Mouse (Mus musculus): ENCODE data around the gene Lmo4.
A peak's percentile ranks its signal among the peaks of the same experiment; 100 is the strongest.

The Lmo4 gene

GRCm38 (mm10) chr3:144204413-144205311 is at the start of gene Lmo4:
TSS of gene Lmo4 (minus strand) at chr3:144205220.
- no peak for DNase-seq (ENCODE audit: low spot score)

DNA sequence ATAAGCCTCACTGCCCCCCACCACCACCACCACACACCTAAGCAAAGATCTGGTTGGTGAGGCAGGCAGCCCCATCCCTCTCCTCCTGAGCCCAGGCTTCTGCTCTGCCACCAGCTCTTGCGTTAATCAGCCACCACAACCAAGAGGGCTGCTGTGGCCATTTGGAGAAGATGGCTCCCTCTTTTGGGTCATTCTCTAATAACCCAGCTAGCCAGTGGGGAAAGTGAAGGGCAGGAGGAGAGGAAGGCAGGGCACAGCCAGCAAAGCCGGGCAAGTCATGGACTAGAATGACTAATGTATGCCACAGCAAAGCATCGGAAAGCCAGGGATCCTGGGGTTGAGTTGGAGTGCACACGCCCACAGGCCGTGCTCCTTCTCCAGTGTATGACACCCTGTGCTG is 49.3 kb upstream of the Lmo4 start:
- DNase-seq (ENCODE audit: low spot score) = no peak

GRCm38 (mm10) chr3:144253018-144253417 is 48.0 kb upstream of the Lmo4 start:
- no peak for DNase-seq (ENCODE audit: low spot score)

DNA sequence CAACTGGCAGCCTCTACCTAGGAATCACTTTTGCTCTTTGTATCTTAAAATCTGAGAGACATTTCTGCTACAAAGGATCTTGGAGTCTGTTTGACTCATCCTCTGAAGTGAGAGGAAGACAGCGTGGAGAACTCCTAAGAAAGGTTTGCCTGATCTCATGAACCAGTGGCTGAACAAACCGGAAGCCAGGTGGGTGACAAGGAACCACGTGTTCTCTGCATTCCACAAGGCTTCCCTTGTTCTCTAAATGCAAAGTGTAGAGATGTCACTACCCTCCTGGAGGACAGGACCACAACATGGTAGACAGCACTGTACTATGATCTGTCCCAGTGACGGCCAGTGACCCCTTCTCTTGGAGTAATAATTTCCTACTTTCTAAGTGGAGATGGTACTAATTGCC is 47.1 kb upstream of the Lmo4 start:
- no peak for DNase-seq (ENCODE audit: low spot score)

DNA sequence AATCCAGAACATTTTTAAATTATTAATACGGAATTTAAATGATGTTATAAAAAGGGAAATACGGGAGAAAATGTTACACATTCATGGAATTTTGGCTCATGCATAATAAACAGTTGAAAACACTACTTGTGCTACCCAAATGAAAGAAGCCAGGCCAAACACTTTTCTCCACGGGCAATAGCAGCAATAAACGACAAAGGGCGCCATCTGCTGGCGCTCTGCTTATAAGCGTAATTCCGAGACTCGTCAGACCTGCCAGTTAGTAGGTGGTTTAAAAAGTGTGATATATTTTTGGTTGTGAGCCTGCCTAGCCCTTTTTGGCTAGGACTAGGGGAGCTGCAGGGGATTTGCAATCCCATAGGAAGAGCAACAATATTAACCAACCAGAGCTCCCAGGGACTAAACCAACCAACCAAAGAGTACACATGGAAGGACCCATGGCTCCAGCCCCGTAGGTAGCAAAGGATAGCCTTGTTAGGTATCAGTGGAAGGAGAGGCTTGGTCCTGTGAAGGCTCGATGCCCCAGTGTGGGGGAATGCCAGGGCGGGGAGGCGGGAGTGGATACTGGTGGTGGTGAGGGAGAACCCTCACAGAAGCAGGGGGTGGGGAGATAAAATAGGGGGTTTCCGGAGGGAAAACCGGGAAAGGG is 37.1 kb upstream of the Lmo4 start:
- DNase-seq (ENCODE audit: low spot score) = peak; percentile 71

DNA sequence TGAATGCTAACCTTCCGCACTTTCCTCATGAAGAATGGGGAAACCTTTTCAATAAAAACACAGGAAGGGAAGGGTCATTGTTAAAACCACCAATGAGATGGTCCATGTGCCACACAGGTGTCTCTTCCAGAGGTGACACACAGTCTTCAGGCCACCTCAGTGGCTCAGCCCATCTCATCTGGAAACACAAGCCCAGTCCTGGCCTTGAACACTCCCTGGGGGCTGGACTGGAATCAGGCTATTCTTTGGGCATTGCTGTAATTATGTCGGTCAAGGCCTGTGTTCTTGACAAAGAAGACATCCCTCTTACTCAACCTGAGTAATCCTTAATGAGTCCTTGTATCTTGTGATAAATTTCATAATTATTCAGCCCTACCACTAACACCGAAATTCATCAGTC is 36.1 kb upstream of the Lmo4 start:
- no peak for DNase-seq (ENCODE audit: low spot score)

GRCm38 (mm10) chr3:144238482-144238881 is 33.5 kb upstream of the Lmo4 start:
- no peak for DNase-seq (ENCODE audit: low spot score)

DNA sequence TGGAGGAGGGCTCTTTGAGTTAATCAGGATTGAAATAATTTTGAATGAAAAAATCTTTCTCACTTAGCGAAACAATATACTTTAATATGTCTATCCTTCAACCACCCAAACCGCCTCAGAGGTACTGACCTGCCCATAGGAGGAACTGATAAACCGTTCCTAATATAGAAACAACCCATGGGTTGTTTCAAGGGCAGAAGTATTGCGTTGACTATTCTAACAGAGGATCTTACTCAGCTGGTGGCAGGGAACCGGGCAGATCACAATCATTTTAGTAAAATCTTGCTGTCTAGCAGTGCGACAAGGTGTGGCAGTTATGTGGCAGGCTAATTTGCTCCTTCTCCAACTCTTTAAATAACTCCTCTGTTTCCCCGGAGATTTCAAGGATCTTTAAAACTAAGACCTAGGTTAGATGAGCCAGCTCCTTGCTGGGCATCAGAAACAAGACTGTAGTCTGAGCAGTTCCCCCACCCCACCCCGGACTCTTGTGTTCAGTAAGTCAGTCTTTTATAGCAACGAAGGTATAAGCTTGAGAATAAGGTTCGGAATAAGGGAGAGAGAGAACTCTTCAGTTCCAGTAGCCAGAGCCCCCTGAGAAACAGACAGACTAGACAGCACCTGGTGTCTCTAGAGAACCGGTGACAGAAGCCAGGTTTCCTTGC is 27.5 kb upstream of the Lmo4 start:
- no peak for DNase-seq (ENCODE audit: low spot score)

DNA sequence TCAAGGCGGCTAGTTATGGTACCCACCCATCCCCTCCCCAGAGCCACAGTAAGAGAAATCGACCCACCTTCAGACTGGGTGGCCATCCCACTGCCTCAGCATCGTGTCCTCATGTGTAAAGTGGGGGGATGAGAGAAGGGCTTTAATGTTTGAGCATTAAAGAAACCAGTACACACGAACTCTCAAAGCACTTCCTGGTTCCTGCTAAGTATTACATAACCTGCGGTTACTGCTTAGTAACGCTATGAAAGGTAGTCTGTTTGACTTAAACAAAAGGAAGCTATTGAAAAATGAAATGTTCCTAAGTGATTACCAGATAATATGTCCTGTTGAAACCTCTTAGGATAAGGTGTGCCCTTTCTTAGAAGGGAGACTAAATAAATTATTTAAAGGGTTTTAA is 26.9 kb upstream of the Lmo4 start:
- DNase-seq (ENCODE audit: low spot score) = no peak

DNA sequence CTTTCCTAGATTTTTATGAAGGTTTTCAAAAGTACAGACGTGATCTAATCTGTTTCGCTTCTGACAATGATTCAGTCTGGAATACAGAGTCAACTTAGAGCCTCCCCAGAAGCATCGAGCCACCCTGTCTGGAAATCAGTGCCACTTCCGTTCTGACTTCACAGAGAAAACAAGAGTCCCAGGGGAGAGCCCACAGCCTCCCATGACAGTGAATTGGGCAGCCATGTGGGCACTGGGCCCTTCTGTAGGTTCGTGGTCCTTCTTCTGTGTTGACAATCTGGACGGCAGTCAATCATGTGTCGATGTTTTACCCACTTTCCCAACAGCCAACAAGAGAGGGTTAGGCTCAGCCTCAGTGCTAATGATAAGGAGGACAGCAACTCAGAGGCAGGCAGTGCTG is 26.4 kb upstream of the Lmo4 start:
- DNase-seq (ENCODE audit: low spot score) = no peak

DNA sequence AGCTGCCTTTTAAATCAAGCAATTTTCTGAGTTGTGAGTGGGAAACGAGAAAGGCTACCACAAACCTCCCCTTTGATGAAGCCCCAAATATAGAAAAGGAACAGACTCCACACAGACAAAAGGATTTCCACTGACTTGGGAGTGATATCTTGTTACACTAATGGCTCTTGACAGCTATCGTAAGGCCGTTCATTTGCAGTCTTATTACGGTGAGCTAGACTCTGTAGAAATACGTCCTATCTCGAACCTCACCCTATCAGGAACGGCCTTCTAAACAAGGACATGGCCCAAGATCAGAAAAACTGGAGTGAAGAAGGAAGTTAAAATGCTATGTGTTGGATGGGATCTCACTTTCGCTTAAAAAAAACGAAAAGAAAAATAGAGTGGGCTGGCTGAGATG is 25.0 kb upstream of the Lmo4 start:
- no peak for DNase-seq (ENCODE audit: low spot score)

DNA sequence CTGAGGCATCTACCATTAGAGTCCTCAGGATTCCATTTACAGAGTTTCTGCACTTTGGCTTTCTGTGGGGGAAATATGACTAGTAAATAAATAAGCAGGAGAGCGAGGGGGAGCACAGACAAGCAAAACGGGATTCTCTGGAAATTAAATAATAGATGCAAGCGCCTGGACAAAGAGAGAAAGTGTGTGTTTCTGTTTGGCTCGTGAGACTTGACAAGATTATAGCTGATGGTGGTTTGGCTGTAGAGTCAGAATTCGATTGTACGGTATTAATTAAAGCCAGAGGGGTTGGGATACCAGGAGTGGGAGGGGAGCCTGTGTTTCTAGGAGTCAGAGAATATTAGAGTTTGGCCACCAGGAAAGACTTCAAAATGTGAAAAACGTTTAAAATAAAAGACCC is 24.3 kb upstream of the Lmo4 start:
- no peak for DNase-seq (ENCODE audit: low spot score)

DNA sequence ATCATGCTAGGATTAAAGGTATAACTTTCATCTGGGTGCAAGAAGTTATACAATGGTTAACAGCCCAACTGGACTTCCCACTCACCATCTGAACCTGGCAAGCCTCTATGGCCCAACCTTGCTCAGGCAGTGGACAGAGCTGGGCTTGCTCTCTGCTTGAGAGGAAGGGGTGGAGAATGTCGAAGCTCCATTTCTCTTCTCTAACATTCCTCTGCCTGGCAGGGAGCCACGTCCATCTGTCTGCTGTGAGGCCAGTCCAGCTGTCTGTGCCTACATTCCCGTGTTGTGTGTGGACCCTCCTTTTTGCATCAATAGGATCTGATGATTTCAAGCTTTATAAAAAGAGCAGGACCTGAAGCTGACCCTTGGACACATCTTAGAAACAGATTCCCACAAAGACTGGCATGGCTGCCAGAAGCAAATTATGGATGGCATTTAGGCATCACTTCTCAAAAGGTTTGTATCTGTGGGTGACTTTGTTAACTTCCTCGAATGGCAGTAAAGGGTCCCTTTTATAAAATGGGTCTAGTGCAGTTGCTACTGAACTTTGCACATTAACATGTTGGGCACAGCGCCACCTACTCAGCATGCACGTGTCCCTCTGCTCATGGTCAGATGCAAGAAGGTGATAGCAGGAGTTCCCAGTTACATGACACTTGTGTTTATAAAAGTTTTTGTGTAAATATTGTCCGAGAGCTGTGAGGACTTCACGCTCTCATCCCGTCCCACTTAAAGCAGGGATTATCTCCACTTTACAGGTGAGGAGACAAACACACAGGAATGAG is 20.6 kb upstream of the Lmo4 start:
- DNase-seq (ENCODE audit: low spot score) = no peak

GRCm38 (mm10) chr3:144224594-144224993 is 19.6 kb upstream of the Lmo4 start:
- DNase-seq (ENCODE audit: low spot score) = no peak

DNA sequence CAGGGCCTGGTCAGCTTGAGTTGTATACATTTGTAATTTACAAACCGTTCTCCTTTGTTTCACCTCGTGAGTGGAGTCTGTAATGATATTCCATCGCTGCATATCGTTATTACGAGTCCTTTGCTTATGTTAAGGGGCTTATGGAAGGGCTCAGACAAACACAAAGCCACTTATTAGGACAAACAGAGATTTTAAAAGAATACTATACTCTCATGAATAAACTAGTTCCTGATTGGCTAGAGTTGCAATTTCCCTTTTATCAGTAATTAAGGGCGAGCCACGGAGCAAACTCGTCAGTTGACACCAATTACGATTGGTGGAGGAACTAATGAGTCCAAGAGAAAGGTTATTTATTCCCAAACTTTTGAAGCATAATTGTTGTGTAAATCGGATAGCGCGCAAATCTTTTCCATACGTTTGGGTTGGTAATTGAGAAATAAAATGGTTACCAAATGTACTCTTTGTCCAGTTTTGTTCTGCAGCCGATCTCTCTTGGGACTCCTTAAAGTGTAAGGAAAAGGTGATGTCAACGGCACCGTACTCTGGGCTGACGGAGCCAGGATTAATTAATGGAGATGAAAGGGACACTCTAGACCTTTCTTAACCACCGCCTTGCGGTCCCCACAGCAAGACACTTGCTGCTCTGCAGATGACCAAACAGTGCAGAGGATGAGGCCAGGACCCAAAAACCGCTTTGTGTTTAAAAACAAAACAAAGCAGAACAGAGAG is 18.5 kb upstream of the Lmo4 start:
- no peak for DNase-seq (ENCODE audit: low spot score)

DNA sequence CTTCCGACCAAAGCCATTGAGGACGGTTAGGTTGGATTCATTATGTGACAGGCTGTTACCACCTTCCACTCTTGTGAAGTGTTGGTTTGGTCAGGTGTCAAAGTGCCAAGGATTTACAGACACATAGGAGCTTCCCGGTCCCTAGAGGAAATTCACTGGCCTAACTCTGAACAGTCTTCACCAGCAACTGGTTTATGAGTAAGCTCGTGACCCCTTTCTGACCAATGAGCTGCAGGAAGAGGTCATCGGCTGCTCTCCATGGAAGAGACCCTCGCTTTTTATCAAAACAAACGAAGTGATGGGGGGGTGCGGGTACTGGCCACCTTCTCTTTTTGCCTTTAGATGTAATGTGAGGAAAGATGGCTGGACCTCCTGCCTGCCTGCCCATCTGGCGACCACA is 17.4 kb upstream of the Lmo4 start:
- DNase-seq (ENCODE audit: low spot score) = no peak

GRCm38 (mm10) chr3:144207498-144207897 is 2.5 kb upstream of the Lmo4 start:
- no peak for DNase-seq (ENCODE audit: low spot score)

GRCm38 (mm10) chr3:144206942-144207341 is 1.9 kb upstream of the Lmo4 start:
- DNase-seq (ENCODE audit: low spot score) = no peak

DNA sequence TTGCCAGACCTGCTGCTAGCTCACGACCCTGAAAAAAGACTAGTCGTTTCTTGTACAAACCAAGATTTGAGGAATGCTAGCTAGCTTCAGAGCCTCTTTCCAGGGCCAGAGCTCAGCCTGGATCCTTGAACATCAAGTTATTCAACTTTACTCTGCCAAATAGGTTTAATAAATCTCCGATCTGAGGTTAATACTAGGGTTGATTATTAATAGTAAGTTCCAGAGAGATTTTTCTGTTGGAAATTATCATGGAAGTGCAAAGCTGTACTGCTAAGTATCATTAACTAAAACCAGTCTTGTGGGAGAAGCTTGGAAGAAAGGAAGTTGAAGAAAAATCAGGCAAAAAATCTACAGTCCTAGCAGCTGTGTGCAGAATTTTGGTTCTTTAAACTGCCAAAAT is 1.2 kb upstream of the Lmo4 start:
- no peak for DNase-seq (ENCODE audit: low spot score)

GRCm38 (mm10) chr3:144205351-144206153 is 532 bp upstream of the Lmo4 start:
- DNase-seq (ENCODE audit: low spot score) = peak; percentile 87

DNA sequence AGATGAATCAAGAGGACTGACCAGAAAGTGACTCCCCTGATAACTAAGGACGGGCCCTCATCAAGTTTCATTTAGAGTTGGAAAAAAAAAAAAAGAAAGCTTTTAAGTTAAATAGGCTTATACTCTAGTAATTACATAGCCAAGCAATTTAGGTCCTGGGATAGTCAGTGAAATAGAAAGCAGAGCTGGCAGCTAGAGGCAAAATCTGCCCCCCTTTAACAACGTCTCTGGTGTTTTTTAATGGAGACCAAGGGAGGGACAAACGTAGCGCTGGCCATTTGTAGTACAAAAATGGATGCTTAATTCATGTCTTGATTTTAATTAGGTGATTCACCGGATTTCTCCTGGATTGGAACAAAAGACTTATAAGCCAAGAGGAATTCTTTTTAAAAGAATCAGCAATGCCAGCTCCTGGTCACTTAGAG is 1.0 kb downstream of the Lmo4 start:
- no peak for DNase-seq (ENCODE audit: low spot score)
